29 mouse cellular contexts compared by ENCODE assay signal in genomic region chr13:98655346-98655745, GRCm38 (mm10). TPM values are rescaled to one million over a fixed set of nuclear protein-coding genes. Genes with fewer than 3 reads are reported as not detected.
DNase-seq lines count a peak whose midpoint lies in the region; ATAC-seq and TF ChIP-seq lines count a peak whose summit lies in the region.
"Had no signal": no experiment of that assay in that cellular context is flagged by ENCODE, and none has a peak within 500 bp of the region (broad histone marks: within the 10 kb centered on the region; RNA-seq: fewer than 3 reads in every experiment).

No protein-coding gene starts in this region.

- DNase-seq in heart, embryonic 10.5 days (ENCODE audit: low spot score): peak; percentile 70
- DNase-seq in heart, adult 8-10 months (ENCODE audit: low spot score): no peak
- no peak for DNase-seq in midbrain, postnatal 0 days (ENCODE audit: low spot score)
- peak; percentile 53 for DNase-seq in lung, postnatal 0 days (ENCODE audit: low spot score)
- no peak for DNase-seq in urinary bladder, postnatal 36 days (ENCODE audit: low spot score in 2 of 2)
- DNase-seq: adrenal gland, adult 2 months; B cell, adult 2 months; cerebellum, adult 11-12 months; gastrocnemius, postnatal 14 days; heart, adult 18-20 months; kidney, adult 8-10 months; kidney, postnatal 14 days; layer of hippocampus, postnatal 36 days; thymus, postnatal 14 days had no signal

- peaks cover 24% of the 10 kb centered on the region; the same call in 1 of the 2 replicates for H3K4me1 ChIP-seq in heart, embryonic 10.5 days
- H3K4me1 ChIP-seq in midbrain, postnatal 0 days (ENCODE audit: insufficient read depth, low read length): no peaks in the 10 kb centered on the region
- no peaks in the 10 kb centered on the region for H3K4me1 ChIP-seq in midbrain, embryonic 15.5 days
- H3K4me1 ChIP-seq in lung, postnatal 0 days (ENCODE audit: insufficient read depth, low read depth, low read length): peaks cover 7% of the 10 kb centered on the region; the same call in 1 of the 2 replicates
- H3K4me1 ChIP-seq: forebrain, embryonic 13.5 days had no signal

- no peak for TF ChIP-seq CTCF in midbrain, postnatal 0 days (IDR thresholded peaks at IDR 0.05)
- no peak for TF ChIP-seq CTCF in lung, postnatal 0 days (IDR thresholded peaks at IDR 0.05)

- no peak overlapping the region for H3K27ac ChIP-seq in heart, embryonic 10.5 days
- H3K27ac ChIP-seq in midbrain, postnatal 0 days (ENCODE audit: low read depth, low read length): no peak overlapping the region
- no peak overlapping the region for H3K27ac ChIP-seq in midbrain, embryonic 15.5 days
- peak overlapping the region; percentile 65 for H3K27ac ChIP-seq in lung, postnatal 0 days (ENCODE audit: low read length)
- H3K27ac ChIP-seq: forebrain, embryonic 13.5 days; hindbrain, embryonic 13.5 days; liver, embryonic 14.5 days; midbrain, embryonic 10.5 days had no signal

- TF ChIP-seq POLR2A in myocyte (IDR thresholded peaks at IDR 0.05; ENCODE audit: insufficient read length, low read depth): no peak

- H3K27me3 ChIP-seq in heart, embryonic 10.5 days (ENCODE audit: insufficient read depth, poor library complexity, severe bottlenecking): no peaks in the 10 kb centered on the region
- H3K27me3 ChIP-seq in midbrain, postnatal 0 days (ENCODE audit: insufficient read depth, low read length): no peaks in the 10 kb centered on the region
- H3K27me3 ChIP-seq in midbrain, embryonic 15.5 days (replicated peaks): no peaks in the 10 kb centered on the region
- no peaks in the 10 kb centered on the region for H3K27me3 ChIP-seq in lung, postnatal 0 days (replicated peaks; ENCODE audit: insufficient read depth, low read length)
- H3K27me3 ChIP-seq in myocyte (ENCODE audit: control insufficient read depth, insufficient read depth, insufficient read length): no peaks in the 10 kb centered on the region
- H3K27me3 ChIP-seq: CH12.LX; embryonic facial prominence, embryonic 13.5 days; forebrain, embryonic 13.5 days; hindbrain, embryonic 13.5 days; limb, embryonic 12.5 days; Patski had no signal

- 92% methylated on average over 4 of the region's 4 CpGs for whole genome bisulfite sequencing in heart, embryonic 10.5 days
- WGBS in midbrain, postnatal 0 days: 92% methylated on average over 4 of the region's 4 CpGs
- WGBS in midbrain, embryonic 15.5 days: 85% methylated on average over 4 of the region's 4 CpGs
- WGBS in lung, postnatal 0 days: 60% methylated on average over 4 of the region's 4 CpGs

- H3K9ac ChIP-seq in midbrain, postnatal 0 days (replicated peaks; ENCODE audit: low read length, poor library complexity, severe bottlenecking): no peak overlapping the region
- no peak overlapping the region for H3K9ac ChIP-seq in midbrain, embryonic 15.5 days
- no peak overlapping the region for H3K9ac ChIP-seq in lung, postnatal 0 days (replicated peaks; ENCODE audit: low read depth)
- H3K9ac ChIP-seq: embryonic facial prominence, embryonic 13.5 days; forebrain, embryonic 13.5 days; hindbrain, embryonic 13.5 days; limb, embryonic 12.5 days; liver, embryonic 14.5 days had no signal

- no peak overlapping the region for H3K4me3 ChIP-seq in heart, embryonic 10.5 days
- H3K4me3 ChIP-seq in midbrain, postnatal 0 days (ENCODE audit: low read depth, low read length): no peak overlapping the region
- H3K4me3 ChIP-seq in midbrain, embryonic 15.5 days: no peak overlapping the region
- no peak overlapping the region for H3K4me3 ChIP-seq in lung, postnatal 0 days (ENCODE audit: low read depth, low read length)
- no peak overlapping the region for H3K4me3 ChIP-seq in myocyte
- H3K4me3 ChIP-seq: embryonic facial prominence, embryonic 13.5 days; forebrain, embryonic 13.5 days; hindbrain, embryonic 13.5 days; limb, embryonic 12.5 days; midbrain, embryonic 10.5 days had no signal

- H3K36me3 ChIP-seq in heart, embryonic 10.5 days: no peaks in the 10 kb centered on the region
- H3K36me3 ChIP-seq in midbrain, postnatal 0 days (ENCODE audit: insufficient read depth, low read length): no peaks in the 10 kb centered on the region
- no peaks in the 10 kb centered on the region for H3K36me3 ChIP-seq in midbrain, embryonic 15.5 days (replicated peaks)
- no peaks in the 10 kb centered on the region for H3K36me3 ChIP-seq in lung, postnatal 0 days (ENCODE audit: insufficient read depth, low read length)
- H3K36me3 ChIP-seq in myocyte (ENCODE audit: control insufficient read depth, insufficient read depth): no peaks in the 10 kb centered on the region
- H3K36me3 ChIP-seq: embryonic facial prominence, embryonic 13.5 days; G1E; hindbrain, embryonic 13.5 days; limb, embryonic 12.5 days; midbrain, embryonic 10.5 days had no signal

- H3K79me2 ChIP-seq in myocyte (ENCODE audit: control insufficient read depth, insufficient read depth): no peaks in the 10 kb centered on the region

- TF ChIP-seq EP300 in lung, postnatal 0 days (IDR thresholded peaks at IDR 0.05): no peak

- H3K9me3 ChIP-seq in heart, embryonic 10.5 days: no peaks in the 10 kb centered on the region
- H3K9me3 ChIP-seq in midbrain, postnatal 0 days (ENCODE audit: low read length): no peaks in the 10 kb centered on the region
- no peaks in the 10 kb centered on the region for H3K9me3 ChIP-seq in midbrain, embryonic 15.5 days
- no peaks in the 10 kb centered on the region for H3K9me3 ChIP-seq in lung, postnatal 0 days (ENCODE audit: low read length)
- H3K9me3 ChIP-seq: embryonic facial prominence, embryonic 13.5 days; forebrain, embryonic 13.5 days; G1E; hindbrain, embryonic 13.5 days; limb, embryonic 12.5 days; midbrain, embryonic 10.5 days had no signal

- 0 out of 2 replicates have a peak, but pooled peaks have one; percentile 4 for ATAC-seq in midbrain, postnatal 0 days (ENCODE audit: low FRiP score)
- ATAC-seq in midbrain, embryonic 15.5 days (replicated peaks): no peak
- peak; percentile 15; the same call in 1 of the 2 replicates for ATAC-seq in lung, postnatal 0 days
- ATAC-seq: forebrain, embryonic 13.5 days; Patski had no signal

- H3K4me2 ChIP-seq in midbrain, postnatal 0 days (ENCODE audit: low read depth, low read length, poor library complexity, severe bottlenecking): no peak overlapping the region
- H3K4me2 ChIP-seq in midbrain, embryonic 15.5 days: no peak overlapping the region
- no peak overlapping the region for H3K4me2 ChIP-seq in lung, postnatal 0 days (replicated peaks; ENCODE audit: low read depth, low read length)
- H3K4me2 ChIP-seq in myocyte (ENCODE audit: low read depth): peak overlapping the region; percentile 26
- H3K4me2 ChIP-seq: embryonic facial prominence, embryonic 13.5 days; forebrain, embryonic 13.5 days; hindbrain, embryonic 13.5 days; limb, embryonic 12.5 days had no signal

- no peak overlapping the region for H3ac ChIP-seq in myocyte (ENCODE audit: control insufficient read depth, insufficient read length)

TF ChIP-seq in myocyte, 11 proteins besides CTCF, POLR2A, EP300 and RAD21:
- TF ChIP-seq REST (IDR thresholded peaks at IDR 0.05; ENCODE audit: insufficient read depth, insufficient read length): no peak
- no peak for TF ChIP-seq MYOD1 (IDR thresholded peaks at IDR 0.05; ENCODE audit: control insufficient read depth in 1 of 3, insufficient read length in 2 of 3, low read depth in 2 of 3)
- no peak for TF ChIP-seq TCF3 (IDR thresholded peaks at IDR 0.05; ENCODE audit: insufficient read length, low read depth)
- TF ChIP-seq POLR2AphosphoS2 (IDR thresholded peaks at IDR 0.05; ENCODE audit: insufficient read length, low read depth): no peak
- no peak for TF ChIP-seq USF1 (IDR thresholded peaks at IDR 0.05; ENCODE audit: low read depth)
- TF ChIP-seq MYOG (IDR thresholded peaks at IDR 0.05; ENCODE audit: control insufficient read depth in 1 of 3, insufficient read depth in 1 of 3, insufficient read length in 2 of 3, low read depth in 2 of 3): no peak
- TF ChIP-seq E2F4 (IDR thresholded peaks at IDR 0.05; ENCODE audit: insufficient read depth): no peak
- no peak for TF ChIP-seq CEBPB (IDR thresholded peaks at IDR 0.05; ENCODE audit: insufficient read depth, poor library complexity, severe bottlenecking)
- TF ChIP-seq MAX (IDR thresholded peaks at IDR 0.05; ENCODE audit: low read depth): no peak
- TF ChIP-seq TCF12 (IDR thresholded peaks at IDR 0.05; ENCODE audit: insufficient read depth, poor library complexity, severe bottlenecking): no peak
- no peak for TF ChIP-seq SRF (IDR thresholded peaks at IDR 0.05; ENCODE audit: control insufficient read depth, insufficient read length, low read depth)

RNA-seq across cellular contexts. Expression of gene Tmem174, which starts 18.1 kb away (rescaled TPM):
- polyA plus RNA-seq in heart, embryonic 10.5 days (2016; fragmentation: Nextera tagmentation; extraction: Ambion mirVana): 0.05 TPM in 1 of 2 replicates, not detected in the other
- not detected for total RNA-seq in heart, adult 8-10 months (2022)
- not detected in 2 replicates for total RNA-seq in midbrain, postnatal 0 days (2014; rRNA removed)
- polyA plus RNA-seq in midbrain, postnatal 0 days (2015; fragmentation: Nextera tagmentation; extraction: Ambion mirVana): not detected in 2 replicates
- not detected in 2 replicates for polyA plus RNA-seq in midbrain, embryonic 15.5 days (2015; fragmentation: Nextera tagmentation; extraction: Ambion mirVana)
- polyA plus RNA-seq in lung, postnatal 0 days (2015; fragmentation: Nextera tagmentation; extraction: Ambion mirVana): 0.05 TPM in 1 of 2 replicates, not detected in the other
- polyA plus RNA-seq in myocyte (2012; fragmentation: generic; extraction: Trizol): not detected
- total RNA-seq: adrenal gland, adult 2 months; CH12.LX; gastrocnemius, postnatal 14 days; heart, adult 18-20 months; heart, postnatal 36 days; left cerebral cortex, postnatal 14 days; neutrophil, adult 5-6 weeks had no signal
- polyA plus RNA-seq: adrenal gland, adult 2 months; embryonic facial prominence, embryonic 13.5 days; forebrain, embryonic 13.5 days; G1E; heart, embryonic 14.5 days; hindbrain, embryonic 13.5 days; limb, embryonic 12.5 days; liver, embryonic 14.5 days; Patski had no signal

RNA-seq across cellular contexts. Expression of gene Tmem171, which starts 39.3 kb away (rescaled TPM):
- 0.73 and 1.0 TPM in 2 replicates for polyA plus RNA-seq in heart, embryonic 10.5 days (2016; fragmentation: Nextera tagmentation; extraction: Ambion mirVana)
- total RNA-seq in heart, adult 8-10 months (2022): 1 to 10 TPM; 3.5 to 8.8 (median 4.3) TPM
- not detected in 2 replicates for total RNA-seq in midbrain, postnatal 0 days (2014; rRNA removed)
- 0.15 TPM in 1 of 2 replicates, not detected in the other for polyA plus RNA-seq in midbrain, postnatal 0 days (2015; fragmentation: Nextera tagmentation; extraction: Ambion mirVana)
- not detected in 2 replicates for polyA plus RNA-seq in midbrain, embryonic 15.5 days (2015; fragmentation: Nextera tagmentation; extraction: Ambion mirVana)
- polyA plus RNA-seq in lung, postnatal 0 days (2015; fragmentation: Nextera tagmentation; extraction: Ambion mirVana): 20.1 and 22.1 TPM in 2 replicates
- 3.5 TPM for polyA plus RNA-seq in myocyte (2012; fragmentation: generic; extraction: Trizol)
- total RNA-seq: CH12.LX; neutrophil, adult 5-6 weeks had no signal
- polyA plus RNA-seq: forebrain, embryonic 13.5 days; G1E; hindbrain, embryonic 13.5 days; midbrain, embryonic 10.5 days had no signal

Comparison
In these comparisons a context has a peak if more than half of its experiments do, and no peak if none do; other contexts are left out.
1. DNase-seq: peak in heart, embryonic 10.5 days (single experiment) and lung, postnatal 0 days (single experiment); none in heart, adult 8-10 months (single experiment), midbrain, postnatal 0 days (single experiment) and urinary bladder, postnatal 36 days (0 of 2).